Mouse (Mus musculus) heart, postnatal 0 days (tissue): ENCODE measurements around the gene Ano6.

Experiments used
- CTCF ChIP-seq: IDR thresholded peaks from 2 replicates; pipeline ENCODE4 v1.5.1; 2016; ENCODE audit warnings: antibody characterized with exemption, control low read depth, low read depth
- EP300 ChIP-seq: IDR thresholded peaks from 2 replicates; pipeline ENCODE4 v1.6.1; 2016; ENCODE audit warnings: antibody characterized with exemption, low read depth

GRCm38 (mm10) chr15:95789562-95790528, 798 bp upstream of the Ano6 start:
- TF ChIP-seq EP300 (no peak), CTCF (no peak)
